Mouse (Mus musculus): ENCODE data around the gene Sox5.

Gene Sox5

DNA sequence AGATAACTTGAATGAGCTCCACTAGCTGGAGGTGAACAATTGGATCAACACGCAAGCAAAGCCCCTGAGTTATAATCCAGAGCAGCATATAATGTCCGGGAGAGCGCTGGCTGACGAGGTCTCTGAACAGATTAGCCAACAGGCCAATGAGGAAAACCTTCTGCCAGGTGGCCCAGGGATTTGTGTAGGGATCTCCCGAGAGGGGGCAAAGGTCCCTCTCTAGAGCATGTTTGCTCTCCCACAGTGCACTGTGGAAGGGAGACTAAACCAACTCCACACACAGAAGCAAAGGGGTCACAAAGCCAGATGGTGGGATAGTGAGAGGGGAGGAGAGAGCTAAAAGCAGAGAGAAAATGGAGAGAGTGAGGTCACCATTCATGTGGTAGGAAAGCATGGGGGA is 128.9 kb downstream of the Sox5 start:
- no peak for DNase-seq

GRCm38 (mm10) chr6:144648896-144649295 is 132.9 kb downstream of the Sox5 start:
- DNase-seq = no peak

- no peak for DNase-seq
Observed at GRCm38 (mm10) chr6:144648124-144648591, 133.6 kb downstream of the Sox5 start.

GRCm38 (mm10) chr6:144646331-144646730 is 135.4 kb downstream of the Sox5 start:
- DNase-seq = no peak

DNA sequence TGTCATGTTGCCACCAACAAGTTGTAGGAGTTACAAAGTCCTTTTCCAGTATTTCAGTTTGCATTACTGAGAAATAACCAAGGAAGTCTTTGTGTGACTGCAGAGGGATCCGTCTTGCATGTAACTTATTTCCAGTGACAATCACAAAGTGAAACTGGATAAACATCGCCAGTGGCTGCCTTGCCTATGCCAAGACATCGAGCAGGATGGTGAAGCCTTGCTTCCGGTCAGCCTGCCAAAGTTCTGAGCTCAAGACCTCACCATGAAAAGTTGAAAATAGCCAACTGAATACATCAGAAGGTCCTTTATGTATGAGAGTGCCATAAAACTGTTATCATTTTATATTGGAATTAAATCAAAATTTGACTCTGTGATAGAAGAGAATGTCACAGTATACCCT is 136.0 kb downstream of the Sox5 start:
- no peak for DNase-seq

GRCm38 (mm10) chr6:144644711-144645110 is 137.1 kb downstream of the Sox5 start:
- DNase-seq = peak; percentile 34 to 69

DNA sequence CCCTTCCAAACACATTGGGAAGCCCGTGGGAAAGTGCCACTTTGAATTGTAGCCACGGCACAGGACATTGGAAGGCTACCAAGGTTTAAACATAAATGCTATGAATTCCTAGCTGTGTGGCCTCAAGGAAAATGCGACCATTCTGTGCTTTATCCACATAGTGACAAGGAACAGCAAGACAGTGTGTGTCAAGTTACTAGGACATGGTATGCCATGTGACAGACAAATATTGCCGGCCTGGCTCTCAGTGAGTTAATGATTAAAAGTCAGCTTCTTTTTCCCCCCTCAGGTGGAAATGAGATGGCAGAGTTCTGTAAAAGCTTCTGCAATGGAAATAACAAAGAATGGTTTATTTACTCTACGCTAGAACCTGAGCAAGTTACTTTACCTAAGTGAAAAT is 138.2 kb downstream of the Sox5 start:
- no peak for DNase-seq

DNA sequence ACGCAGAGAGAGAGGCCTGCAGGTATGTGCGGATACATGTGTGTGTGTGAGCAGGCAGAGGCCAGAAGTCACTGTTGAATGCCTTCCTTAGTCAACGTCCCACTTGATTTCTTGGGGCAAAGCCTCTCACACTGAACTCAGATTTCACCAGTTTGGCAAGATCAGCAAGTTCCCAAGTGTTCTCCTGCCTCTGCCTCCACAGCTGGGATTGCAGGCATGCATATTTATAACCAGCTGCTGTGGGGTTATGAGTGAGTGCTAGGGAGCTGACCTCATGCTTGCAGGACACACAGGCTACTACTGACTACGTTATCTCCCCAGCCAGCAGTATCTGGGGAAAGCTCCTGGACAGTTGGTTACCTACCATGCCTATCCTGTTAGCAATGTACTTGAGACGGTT is 139.9 kb downstream of the Sox5 start:
- DNase-seq = no peak

- DNase-seq = no peak
Observed at GRCm38 (mm10) chr6:144640591-144640990, 141.2 kb downstream of the Sox5 start.

GRCm38 (mm10) chr6:144638547-144638946 is 143.2 kb downstream of the Sox5 start:
- no peak for DNase-seq

DNA sequence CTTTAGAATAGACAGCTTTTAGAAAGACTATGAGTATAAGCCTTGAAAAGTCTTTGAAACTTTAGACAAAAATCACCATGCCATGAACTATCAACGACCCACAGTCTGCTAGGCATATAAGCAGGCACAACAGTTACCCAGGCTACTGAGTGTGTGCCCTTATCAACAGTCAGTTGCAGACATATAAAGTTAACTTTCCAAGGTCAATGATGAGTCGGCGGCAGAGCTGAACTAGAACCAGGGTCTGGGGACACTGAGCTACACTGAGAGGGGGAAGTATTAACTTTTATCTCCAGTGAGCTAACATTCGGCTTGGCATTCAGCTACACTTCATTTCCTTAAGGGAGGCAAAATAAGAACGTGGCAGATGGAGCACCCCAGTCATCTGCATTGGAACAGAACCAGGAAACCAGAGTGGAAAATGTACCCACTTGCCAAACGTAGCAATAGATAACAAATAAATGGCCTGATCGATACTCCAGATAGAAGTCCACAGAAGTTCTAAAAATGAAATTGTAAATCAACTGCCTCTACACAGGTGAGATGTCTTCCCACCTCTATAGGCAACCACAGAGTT is 154.2 kb downstream of the Sox5 start:
- DNase-seq = no peak

DNA sequence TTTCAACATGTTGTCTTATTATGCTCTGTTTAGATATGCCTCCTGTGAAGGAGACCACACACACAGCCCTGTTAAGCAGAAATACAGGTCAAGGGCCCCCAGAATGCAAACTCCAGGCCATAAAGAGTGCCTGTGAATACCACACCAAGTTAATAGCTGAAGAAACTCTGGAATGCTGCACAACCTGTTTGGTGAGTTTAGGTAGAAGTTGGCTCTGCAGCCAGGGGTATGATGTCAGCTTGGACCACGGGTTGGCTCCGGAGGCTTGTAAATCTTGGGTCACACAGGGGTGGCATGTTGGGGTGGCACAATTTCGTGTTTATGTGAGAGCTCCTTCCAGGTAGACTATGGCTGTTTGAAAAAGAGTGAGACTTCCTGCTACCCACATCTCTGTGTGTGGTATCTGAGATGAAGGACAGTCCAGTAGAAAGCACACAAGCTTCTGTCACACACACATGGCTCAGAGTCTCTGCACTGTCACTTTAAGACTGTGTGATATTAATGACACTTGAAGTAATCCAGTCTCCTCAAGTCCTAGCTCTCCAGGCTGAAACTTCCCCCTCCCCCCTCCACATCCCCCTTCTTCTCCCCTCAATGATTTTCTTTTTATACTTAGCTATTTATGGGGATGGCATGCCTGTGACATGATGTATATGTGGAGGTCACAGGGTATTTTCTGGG is 160.5 kb downstream of the Sox5 start:
- DNase-seq = no peak

DNA sequence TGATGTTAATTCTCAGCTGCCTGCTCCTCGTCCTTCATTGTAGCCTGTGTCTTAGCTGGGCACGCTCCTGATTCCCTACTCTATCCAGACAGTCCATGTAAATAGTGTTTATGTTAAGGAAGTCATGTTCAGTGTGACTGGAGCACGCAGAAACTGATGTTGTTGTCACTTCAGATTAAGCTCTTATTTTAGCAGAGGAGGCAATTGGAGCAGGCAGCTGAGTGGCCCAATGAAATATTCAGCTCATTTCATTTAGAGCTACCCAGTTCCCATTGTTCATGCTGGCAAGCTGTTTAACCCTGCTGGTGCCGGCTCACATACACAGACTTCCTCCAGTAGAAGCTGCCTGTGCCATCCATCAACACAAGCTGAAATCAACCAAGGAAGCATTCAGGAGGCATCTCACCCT is 170.4 kb downstream of the Sox5 start:
- no peak for DNase-seq

DNA sequence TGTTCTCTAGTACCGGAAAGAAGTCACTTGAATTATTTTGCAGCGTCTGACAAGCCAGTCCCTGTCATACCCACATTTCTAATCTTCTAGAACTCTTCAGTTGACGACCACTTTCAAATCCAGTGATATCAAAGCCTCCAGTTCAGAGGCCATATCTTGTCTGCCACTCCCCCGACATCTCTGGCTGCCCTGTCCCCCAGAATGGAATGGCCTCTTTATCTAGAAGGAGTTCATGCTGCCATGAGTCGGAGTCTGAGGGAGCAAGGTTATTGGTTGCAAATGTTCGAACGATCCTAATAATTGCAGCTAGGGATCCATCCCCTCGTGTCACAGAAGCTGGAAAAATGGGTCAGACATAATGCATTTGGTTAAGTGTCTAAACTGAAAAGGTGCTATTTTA is 170.9 kb downstream of the Sox5 start:
- DNase-seq = no peak

DNA sequence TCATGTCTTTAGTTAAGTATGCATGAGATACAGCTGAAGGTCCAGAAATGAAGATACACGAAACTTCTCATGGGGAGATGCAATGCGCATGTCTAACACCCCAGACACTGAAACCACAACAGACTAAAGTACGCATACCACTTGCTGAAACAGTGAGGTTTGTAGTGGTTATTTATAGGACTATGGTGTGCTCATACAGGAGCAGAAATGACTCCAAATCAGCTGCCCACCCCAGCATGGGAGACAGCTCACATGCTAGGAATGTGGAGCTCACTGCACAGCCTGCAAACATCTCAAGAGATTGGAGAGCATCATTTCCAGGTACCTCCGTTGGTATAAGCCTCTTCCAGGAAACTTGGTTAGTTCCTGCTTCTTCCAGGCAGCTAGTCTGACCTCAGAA is 178.9 kb downstream of the Sox5 start:
- no peak for DNase-seq

DNA sequence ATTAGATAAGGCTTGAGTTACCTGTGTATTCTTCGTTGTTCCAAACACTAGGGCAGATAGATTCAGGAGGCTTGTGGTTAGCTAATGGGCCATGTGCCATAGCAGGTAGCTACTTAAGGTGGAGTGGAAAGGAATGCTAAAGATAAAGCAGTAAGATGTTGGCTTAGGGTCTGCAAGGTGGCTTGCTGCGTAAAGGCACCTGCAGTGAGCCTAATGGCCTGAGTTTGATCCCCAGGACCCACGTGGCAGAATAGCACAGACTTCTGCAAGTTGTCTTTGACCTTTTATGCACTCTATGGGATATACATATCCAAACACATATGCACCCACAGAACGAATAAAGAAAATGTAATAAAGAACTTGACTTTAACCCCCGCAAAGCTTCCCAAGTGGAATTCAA is 181.4 kb downstream of the Sox5 start:
- DNase-seq = no peak

GRCm38 (mm10) chr6:144598324-144598973 is 183.3 kb downstream of the Sox5 start:
- DNase-seq = no peak

GRCm38 (mm10) chr6:144596536-144597210 is 185.1 kb downstream of the Sox5 start:
- no peak for DNase-seq

GRCm38 (mm10) chr6:144584854-144585253 is 196.9 kb downstream of the Sox5 start:
- DNase-seq = no peak

GRCm38 (mm10) chr6:144584074-144584840 is 197.5 kb downstream of the Sox5 start:
- DNase-seq = no peak

GRCm38 (mm10) chr6:144579301-144579700 is 202.5 kb downstream of the Sox5 start:
- no peak for DNase-seq

DNA sequence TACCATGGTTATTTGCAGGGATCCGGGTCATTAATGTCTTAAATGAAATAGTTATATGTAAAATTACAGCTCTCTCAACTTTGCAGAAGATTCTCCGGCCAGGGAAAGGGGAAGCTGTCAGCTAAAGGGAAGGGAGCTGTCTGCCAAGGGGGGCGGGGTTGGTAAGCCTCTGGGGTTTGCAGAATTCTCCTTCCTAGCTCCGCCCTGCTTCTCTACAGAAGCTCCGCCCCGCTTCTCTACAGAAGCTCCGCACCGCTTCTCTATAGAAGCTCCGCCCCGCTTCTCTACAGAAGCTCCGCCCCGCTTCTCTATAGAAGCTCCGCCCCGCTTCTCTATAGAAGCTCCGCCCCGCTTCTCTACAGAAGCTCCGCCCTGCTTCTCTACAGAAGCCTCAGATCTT is 210.9 kb downstream of the Sox5 start:
- peak; percentile 4 to 11 for DNase-seq

DNA sequence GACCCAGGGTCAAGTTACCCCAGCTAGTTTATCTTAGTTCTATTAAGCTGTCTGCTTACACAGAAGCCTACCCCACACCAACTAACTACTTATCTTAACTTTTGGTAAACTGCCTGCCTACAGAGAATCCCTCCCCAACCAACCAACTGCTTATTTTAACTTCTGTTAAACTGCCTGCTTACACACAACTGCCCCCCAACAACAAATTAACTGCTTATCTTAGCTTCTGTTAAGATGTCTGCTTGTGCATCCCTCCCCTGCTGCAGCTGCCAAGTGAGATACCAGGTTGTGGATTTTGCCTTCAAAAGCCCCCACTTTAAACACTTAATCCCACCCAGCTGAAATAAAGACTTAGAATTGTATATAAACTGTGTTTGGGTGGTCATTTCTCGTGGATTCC is 215.9 kb downstream of the Sox5 start:
- no peak for DNase-seq

All from spleen, adult 18-20 months (tissue).